Mouse (Mus musculus) central nervous system, embryonic 11.5 days (tissue): Measurements from ENCODE around the gene Gm13279. TPM values are rescaled to one million over a fixed set of nuclear protein-coding genes. Genes with fewer than 3 reads are reported as not detected.

Source experiments
- polyA plus RNA-seq: library from polyadenylated mRNA; depleted of rRNA; stranded (reverse); fragments of >200 nt; gene quantifications from 2 replicates; pipeline ENCODE4 v1.2.3, GENCODE M21; 2012; rRNA removed

Gm13279 gene
- not detected in 2 replicates for polyA plus RNA-seq

GRCm38 (mm10) chr4:88797097-88797496 is at the start of gene Gm13279:
Gene Gm13279 (plus strand): TSS chr4:88797397.

GRCm38 (mm10) chr4:88754818-88755340 is 42.3 kb upstream of the Gm13279 start, which contains the start of gene Gm13271:
Gene Gm13271 (plus strand): TSS chr4:88754868.

GRCm38 (mm10) chr4:88759610-88760268 is 37.5 kb upstream of the Gm13279 start, which contains the start of gene Gm13283:
Gene Gm13283 (plus strand): TSS chr4:88760119.

GRCm38 (mm10) chr4:88773534-88773933 is 23.7 kb upstream of the Gm13279 start, which contains the start of gene Gm13290:
Gene Gm13290 (plus strand): TSS chr4:88773834.

GRCm38 (mm10) chr4:88776622-88777021 is 20.6 kb upstream of the Gm13279 start, which contains the start of gene Gm13289:
Gene Gm13289 (plus strand): TSS chr4:88776922.

GRCm38 (mm10) chr4:88779550-88779949 is 17.6 kb upstream of the Gm13279 start, which contains the start of gene Gm13272:
Gene Gm13272 (plus strand): TSS chr4:88779850.

GRCm38 (mm10) chr4:88781831-88782230 is 15.4 kb upstream of the Gm13279 start, which contains the start of gene Ifnz:
Gene Ifnz (plus strand): TSS chr4:88782131.

GRCm38 (mm10) chr4:88785409-88785808 is 11.8 kb upstream of the Gm13279 start, which contains the start of gene Gm13276:
Gene Gm13276 (plus strand): TSS chr4:88785709.

GRCm38 (mm10) chr4:88788402-88788801 is 8.8 kb upstream of the Gm13279 start, which contains the start of gene Gm13277:
Gene Gm13277 (plus strand): TSS chr4:88788632.

GRCm38 (mm10) chr4:88791250-88791649 is 5.9 kb upstream of the Gm13279 start, which contains the start of gene Gm13278:
Gene Gm13278 (plus strand): TSS chr4:88791550.

GRCm38 (mm10) chr4:88793936-88794675 is 3.1 kb upstream of the Gm13279 start, which contains the start of gene Gm13275:
Gene Gm13275 (plus strand): TSS chr4:88794487.

GRCm38 (mm10) chr4:88799365-88799764 is 2.2 kb downstream of the Gm13279 start, which contains the start of gene Gm13285:
Gene Gm13285 (plus strand): TSS chr4:88799665.

GRCm38 (mm10) chr4:88802954-88803353 is 5.8 kb downstream of the Gm13279 start, which contains the start of gene Gm13287:
Gene Gm13287 (plus strand): TSS chr4:88803254.

GRCm38 (mm10) chr4:88805231-88805630 is 8.0 kb downstream of the Gm13279 start, which contains the start of gene Gm13288:
Gene Gm13288 (plus strand): TSS chr4:88805531.

GRCm38 (mm10) chr4:88815928-88816327 is 18.7 kb downstream of the Gm13279 start, which contains the start of gene Ifna7:
Gene Ifna7 (plus strand): TSS chr4:88816228.

GRCm38 (mm10) chr4:88819659-88820058 is 22.5 kb downstream of the Gm13279 start, which contains the start of gene Ifna11:
Gene Ifna11 (plus strand): TSS chr4:88819959.

GRCm38 (mm10) chr4:88827116-88827515 is 29.9 kb downstream of the Gm13279 start, which contains the start of gene Ifna6:
Gene Ifna6 (plus strand): TSS chr4:88827416.

GRCm38 (mm10) chr4:88835225-88835624 is 38.0 kb downstream of the Gm13279 start, which contains the start of gene Ifna5:
Gene Ifna5 (plus strand): TSS chr4:88835525.

GRCm38 (mm10) chr4:88841438-88841911 is 44.3 kb downstream of the Gm13279 start, which contains the start of gene Ifna4:
Gene Ifna4 (plus strand): TSS chr4:88841861.

